In the genomic region with DNA sequence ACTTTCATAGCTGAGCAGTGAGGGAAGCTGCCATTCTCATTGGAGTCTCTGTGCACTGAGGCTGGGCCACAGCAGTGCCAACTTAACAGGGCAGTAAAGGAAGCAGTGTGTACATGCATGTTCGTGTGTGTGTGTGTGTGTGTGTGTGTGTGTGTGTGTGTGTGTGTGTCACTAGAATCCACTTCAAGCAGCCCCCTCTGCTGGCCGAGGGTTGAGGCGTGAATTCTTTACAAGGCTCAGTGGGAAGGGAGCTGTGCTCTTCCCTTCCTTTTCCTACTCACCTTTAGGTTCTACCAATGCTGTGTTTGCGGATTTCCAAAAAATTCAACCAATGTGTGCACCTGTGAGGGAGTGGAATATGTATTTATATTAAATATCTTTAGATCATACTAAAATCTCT, we compare ENCODE assay signal across 18 mouse cellular contexts. TPM values are rescaled to one million over a fixed set of nuclear protein-coding genes. Genes with fewer than 3 reads are reported as not detected.
DNase-seq lines count a peak whose midpoint lies in the region; ATAC-seq and TF ChIP-seq lines count a peak whose summit lies in the region.
"Had no signal": no experiment of that assay in that cellular context is flagged by ENCODE, and none has a peak within 500 bp of the region (broad histone marks: within the 10 kb centered on the region; RNA-seq: fewer than 3 reads in every experiment).

No protein-coding gene starts in this region.

- no peak for TF ChIP-seq POLR2A in liver, adult 2 months (IDR thresholded peaks at IDR 0.05; ENCODE audit: extremely low read depth, insufficient read depth, low read length)
- TF ChIP-seq POLR2A in testis, adult 2 months (IDR thresholded peaks at IDR 0.05; ENCODE audit: control insufficient read depth, low read depth, low read length) = no peak

- WGBS in forebrain, postnatal 0 days = 87% methylated on average over 4 of the region's 4 CpGs
- 85% methylated on average over 4 of the region's 4 CpGs for WGBS in forebrain, embryonic 13.5 days
- WGBS in liver, adult 2 months = 82% methylated on average over 4 of the region's 4 CpGs

- peaks cover 12% of the 10 kb centered on the region; the same call in 1 of the 2 replicates for H3K79me2 ChIP-seq in liver, adult 2 months (ENCODE audit: control insufficient read depth, insufficient read depth, low read length)

- no peak overlapping the region for H3K9ac ChIP-seq in forebrain, postnatal 0 days
- no peak overlapping the region for H3K9ac ChIP-seq in forebrain, embryonic 13.5 days
- no peak overlapping the region for H3K9ac ChIP-seq in liver, adult 2 months (ENCODE audit: low read depth, low read length)
- H3K9ac ChIP-seq: forebrain, embryonic 15.5 days; hindbrain, embryonic 14.5 days; kidney, embryonic 15.5 days; limb, embryonic 15.5 days had no signal

- no peak overlapping the region for H3K4me3 ChIP-seq in forebrain, postnatal 0 days (ENCODE audit: low read depth, low read length)
- H3K4me3 ChIP-seq in forebrain, embryonic 13.5 days = no peak overlapping the region
- H3K4me3 ChIP-seq in liver, adult 2 months (ENCODE audit: insufficient read depth, low read depth, low read length) = no peak overlapping the region
- H3K4me3 ChIP-seq in testis, adult 2 months (ENCODE audit: control insufficient read depth, low read depth, low read length) = no peak overlapping the region
- H3K4me3 ChIP-seq: forebrain, embryonic 15.5 days; heart, adult 2 months; kidney, embryonic 15.5 days; limb, embryonic 15.5 days had no signal

- H3K27ac ChIP-seq in forebrain, postnatal 0 days (ENCODE audit: low read depth, low read length) = no peak overlapping the region
- H3K27ac ChIP-seq in forebrain, embryonic 13.5 days = no peak overlapping the region
- H3K27ac ChIP-seq in liver, adult 2 months (replicated peaks; ENCODE audit: insufficient read depth, low read depth, low read length) = no peak overlapping the region
- no peak overlapping the region for H3K27ac ChIP-seq in testis, adult 2 months (ENCODE audit: control insufficient read depth, insufficient read depth, low read depth, low read length)
- H3K27ac ChIP-seq: forebrain, embryonic 15.5 days; heart, adult 2 months; hindbrain, embryonic 14.5 days; kidney, embryonic 15.5 days; limb, embryonic 15.5 days; macrophage had no signal

- ATAC-seq in forebrain, postnatal 0 days = no peak
- ATAC-seq in forebrain, embryonic 13.5 days = no peak
- ATAC-seq: forebrain, embryonic 15.5 days had no signal

- H3K4me2 ChIP-seq in forebrain, postnatal 0 days (ENCODE audit: low read depth) = no peak overlapping the region
- no peak overlapping the region for H3K4me2 ChIP-seq in forebrain, embryonic 13.5 days
- H3K4me2 ChIP-seq: forebrain, embryonic 15.5 days; hindbrain, embryonic 14.5 days; kidney, embryonic 15.5 days; limb, embryonic 15.5 days had no signal

- DNase-seq in forebrain, postnatal 0 days = no peak
- DNase-seq in liver, adult 2 months (ENCODE audit: extremely low read depth, low read depth, low spot score) = no peak
- DNase-seq in liver (no peak), MN1 (ENCODE audit: low spot score) (no peak)
- DNase-seq in testis, postnatal 10 days (ENCODE audit: low spot score) = no peak
- peak; percentile 35 for DNase-seq in splenic B cell, adult 2 months (ENCODE audit: low read depth, low spot score)
- DNase-seq: adrenal gland, postnatal 10 days; cerebellum, adult 9-10 months; gastrocnemius, postnatal 10 days; heart, adult 2 months; heart, postnatal 10 days had no signal

- H3K36me3 ChIP-seq in forebrain, postnatal 0 days (ENCODE audit: insufficient read depth) = no peaks in the 10 kb centered on the region; the same call in none of the 2 replicates
- H3K36me3 ChIP-seq in forebrain, embryonic 13.5 days (ENCODE audit: poor library complexity, severe bottlenecking) = peaks cover 39% of the 10 kb centered on the region
- peaks cover 2% of the 10 kb centered on the region; the same call in 1 of the 2 replicates for H3K36me3 ChIP-seq in liver, adult 2 months (ENCODE audit: control insufficient read depth, insufficient read depth, low read length)
- peaks cover 4% of the 10 kb centered on the region for H3K36me3 ChIP-seq in testis, adult 2 months (ENCODE audit: control insufficient read depth, insufficient read depth, low read length)
- no peaks in the 10 kb centered on the region; the same call in none of the 2 replicates for H3K36me3 ChIP-seq in splenic B cell, adult 2 months (ENCODE audit: control insufficient read depth, insufficient read depth, low read length, poor library complexity, severe bottlenecking)
- H3K36me3 ChIP-seq: forebrain, embryonic 15.5 days had no signal

- H3K27me3 ChIP-seq in forebrain, postnatal 0 days (ENCODE audit: insufficient read depth, low read length) = no peaks in the 10 kb centered on the region
- H3K27me3 ChIP-seq in forebrain, embryonic 13.5 days = no peaks in the 10 kb centered on the region
- H3K27me3 ChIP-seq in liver, adult 2 months (ENCODE audit: control insufficient read depth, insufficient read depth, low read length) = no peaks in the 10 kb centered on the region
- H3K27me3 ChIP-seq in testis, adult 2 months (ENCODE audit: control insufficient read depth, insufficient read depth, low read length) = no peaks in the 10 kb centered on the region
- H3K27me3 ChIP-seq in splenic B cell, adult 2 months (ENCODE audit: control insufficient read depth, insufficient read depth, low read length, poor library complexity, severe bottlenecking) = no peaks in the 10 kb centered on the region
- H3K27me3 ChIP-seq: forebrain, embryonic 15.5 days; kidney, embryonic 15.5 days; limb, embryonic 15.5 days had no signal

- peak; percentile 35 for TF ChIP-seq CTCF in forebrain, postnatal 0 days (IDR thresholded peaks at IDR 0.05; ENCODE audit: low read depth)
- TF ChIP-seq CTCF in liver, adult 2 months (IDR thresholded peaks at IDR 0.05; ENCODE audit: low read depth, low read length) = peak; percentile 33
- peak; percentile 15; the same call in 1 of the 2 replicates for TF ChIP-seq CTCF in testis, adult 2 months (IDR thresholded peaks at IDR 0.05; ENCODE audit: control insufficient read depth, insufficient read depth, insufficient replicate concordance, low read depth, low read length)

- no peaks in the 10 kb centered on the region for H3K4me1 ChIP-seq in forebrain, postnatal 0 days (ENCODE audit: insufficient read depth)
- H3K4me1 ChIP-seq in forebrain, embryonic 13.5 days = peaks cover 13% of the 10 kb centered on the region
- H3K4me1 ChIP-seq in liver, adult 2 months (ENCODE audit: control insufficient read depth, insufficient read depth, low read length) = peaks cover 4% of the 10 kb centered on the region
- no peaks in the 10 kb centered on the region for H3K4me1 ChIP-seq in testis, adult 2 months (ENCODE audit: control insufficient read depth, insufficient read depth, low read length)

- no peaks in the 10 kb centered on the region for H3K9me3 ChIP-seq in forebrain, postnatal 0 days (ENCODE audit: low read length)
- H3K9me3 ChIP-seq in forebrain, embryonic 13.5 days (replicated peaks) = no peaks in the 10 kb centered on the region
- H3K9me3 ChIP-seq: forebrain, embryonic 15.5 days; kidney, embryonic 15.5 days; limb, embryonic 15.5 days had no signal

RNA-seq across cellular contexts. Expression of gene Eif4g3, which starts 41.0 kb away (rescaled TPM):
- 61.9 and 67.0 TPM in 2 replicates for total RNA-seq in forebrain, postnatal 0 days (2014; rRNA removed)
- 28.8 and 38.4 TPM in 2 replicates for polyA plus RNA-seq in forebrain, postnatal 0 days (2015; fragmentation: Nextera tagmentation; extraction: Ambion mirVana)
- polyA plus RNA-seq in forebrain, embryonic 13.5 days (2015; fragmentation: Nextera tagmentation; extraction: Ambion mirVana) = 43.9 and 46.2 TPM in 2 replicates
- total RNA-seq in liver, adult 2 months (2014; rRNA removed) = 9.7 and 11.9 TPM in 2 replicates
- polyA plus RNA-seq in liver, adult 2 months (2012; rRNA removed) = 11.8 and 17.0 TPM in 2 replicates
- 251 and 280 TPM in 2 replicates for polyA plus RNA-seq in testis, adult 2 months (2012; rRNA removed)
